Mouse (Mus musculus) layer of hippocampus, adult 8-10 months (tissue): ENCODE measurements at regions not wholly inside any gene's neighbourhood (a gene's known extent, or its start where the extent isn't known, plus 50 kb on each side); places are given as distances from the start of the nearest gene placed in this dataset.
A peak's percentile ranks its signal among the peaks of the same experiment; 100 is the strongest.
"Not testable (repeated sequence)": the region's sequence is repeated elsewhere in the genome, so short reads cannot be mapped to it uniquely, and the experiment has no call there.

ENCODE experiments used
- DNase-seq, 2 experiments: peaks; one replicate each; pipeline ENCODE4 v3.0.0; 2022; ENCODE audit warnings: low spot score in 2 of 2

DNA sequence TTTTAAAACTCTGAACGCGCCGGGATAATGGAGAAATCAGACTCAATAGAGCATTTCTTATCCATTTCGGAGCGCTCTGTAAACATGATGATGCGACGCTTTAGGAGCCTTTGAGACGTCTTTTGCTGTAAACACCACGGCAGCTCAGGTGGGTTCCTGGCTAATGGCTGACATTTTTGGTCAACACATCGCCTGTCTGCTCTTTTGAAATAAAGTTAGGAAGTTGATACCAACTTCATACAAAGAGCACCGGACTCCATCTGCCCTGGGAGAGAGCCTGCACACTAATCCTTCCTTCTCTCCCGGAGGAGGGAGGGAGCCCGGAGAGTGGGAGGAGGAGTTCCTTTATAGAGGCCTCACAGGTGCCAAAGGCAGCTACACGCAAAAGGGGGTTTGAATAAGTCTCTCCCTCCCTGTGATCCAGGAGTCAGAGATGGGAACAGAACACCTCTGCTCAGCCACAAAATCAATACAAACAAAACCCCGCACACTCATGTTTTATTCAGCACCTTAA, 63.8 kb upstream of the Srsf6 start:
- no peak for DNase-seq

- DNase-seq, result no peak
Measured at GRCm38 (mm10) chr2:162866613-162867314, 64.6 kb upstream of the Srsf6 start.

DNA sequence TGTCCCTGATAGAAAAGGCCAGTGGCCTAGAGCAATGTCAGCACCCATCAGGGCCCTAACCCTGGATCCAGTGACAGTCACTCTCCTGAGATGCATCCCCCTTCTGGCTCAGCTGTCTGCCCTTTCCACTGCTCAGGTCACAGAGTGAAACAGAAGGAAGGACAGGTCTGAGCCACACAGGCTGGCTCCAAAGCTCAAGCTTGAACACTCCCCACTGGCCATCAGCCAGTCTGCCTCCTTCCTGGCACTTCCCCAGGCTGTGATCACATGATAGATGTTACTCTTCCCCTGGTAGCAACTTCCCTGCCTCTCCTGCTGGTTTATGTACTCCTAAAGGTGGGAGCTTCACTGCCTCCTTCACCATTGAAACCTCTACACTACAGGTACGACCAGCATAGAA, 66.8 kb upstream of the Srsf6 start:
- DNase-seq, result no peak

DNA sequence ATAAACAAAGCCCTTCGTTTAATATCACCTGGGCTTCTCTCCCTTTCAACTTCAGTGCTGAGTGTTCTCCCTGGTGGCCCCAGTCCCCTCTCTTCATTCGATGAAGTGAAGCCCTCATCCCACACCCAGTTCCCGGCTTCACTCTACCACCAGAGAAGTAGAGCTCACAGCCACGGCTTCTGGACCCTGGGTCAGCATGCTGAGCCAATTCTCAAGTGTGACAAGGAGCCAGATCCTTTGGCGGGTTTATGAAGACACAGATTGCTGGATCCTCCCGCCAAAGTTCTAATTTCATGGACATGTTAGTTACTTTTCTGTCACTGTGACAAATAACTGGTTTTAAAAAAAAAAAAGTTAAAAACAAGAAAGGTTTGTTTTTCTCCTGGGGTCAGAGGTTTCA, 76.7 kb upstream of the Srsf6 start:
- no peak for DNase-seq

DNA sequence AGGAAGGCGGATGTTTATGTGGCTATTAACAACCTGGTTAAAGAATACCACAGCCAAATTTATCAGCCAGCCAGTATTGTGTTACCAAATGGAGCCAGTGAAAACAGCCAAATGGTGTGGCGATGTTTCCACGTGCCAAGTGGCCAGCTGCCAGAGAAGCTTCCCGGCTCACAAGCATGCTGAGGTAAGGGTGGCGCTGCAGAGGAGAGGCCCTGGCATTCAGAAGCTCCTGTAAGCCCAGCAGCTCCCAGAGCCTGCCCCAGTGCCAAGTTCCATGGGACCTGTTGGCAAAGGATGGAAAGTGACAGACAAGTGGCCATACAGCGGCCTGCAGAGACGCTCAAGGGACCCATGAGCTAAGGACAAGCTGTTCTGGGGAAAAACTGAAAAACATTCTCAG, 77.8 kb upstream of the Srsf6 start:
- DNase-seq, result peak; percentile 20 to 67

DNA sequence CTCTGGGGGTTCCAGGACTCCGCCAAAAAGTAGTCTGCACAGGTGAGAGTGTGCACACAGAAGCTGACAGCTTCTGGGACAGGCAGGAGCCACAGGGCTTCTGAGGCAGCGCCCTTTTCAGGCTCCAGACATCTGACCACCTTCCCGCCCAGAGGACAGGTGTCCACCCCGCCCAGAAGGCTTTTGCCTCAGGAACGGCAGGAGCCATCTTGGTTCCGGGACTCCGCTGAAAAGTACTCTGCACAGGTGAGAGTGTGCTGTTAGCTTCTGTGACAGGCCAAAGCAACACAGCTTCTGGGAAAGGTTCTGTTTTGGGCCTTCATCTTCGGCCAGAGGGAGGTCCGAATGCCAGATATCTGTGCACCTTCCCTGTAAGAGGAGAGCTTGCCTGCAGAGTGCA, 89.6 kb upstream of the Srsf6 start:
- not testable (repeated sequence) for DNase-seq

DNA sequence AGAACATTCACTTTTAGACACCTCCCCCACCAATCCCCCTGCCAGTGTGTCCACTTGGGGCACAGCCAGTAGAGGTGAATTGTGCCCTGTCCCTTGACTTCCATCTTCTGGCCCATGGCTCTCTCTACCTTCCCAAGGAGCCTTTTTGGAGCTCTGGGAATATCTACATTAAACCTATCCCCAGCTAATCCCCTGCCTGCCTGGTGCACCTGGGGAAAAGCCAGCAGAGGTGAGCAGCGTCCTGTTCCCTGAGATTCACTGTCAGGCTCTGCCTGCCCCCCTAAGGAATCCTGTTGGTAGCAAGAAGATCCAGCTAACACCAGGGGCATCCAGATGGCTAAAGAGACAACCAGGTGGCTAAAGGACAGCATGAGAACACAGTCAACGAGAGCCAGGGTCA, 93.6 kb upstream of the Srsf6 start:
- DNase-seq, result no peak

- no peak for DNase-seq
Measured at GRCm38 (mm10) chr2:162833741-162834140, 97.6 kb upstream of the Srsf6 start.

DNA sequence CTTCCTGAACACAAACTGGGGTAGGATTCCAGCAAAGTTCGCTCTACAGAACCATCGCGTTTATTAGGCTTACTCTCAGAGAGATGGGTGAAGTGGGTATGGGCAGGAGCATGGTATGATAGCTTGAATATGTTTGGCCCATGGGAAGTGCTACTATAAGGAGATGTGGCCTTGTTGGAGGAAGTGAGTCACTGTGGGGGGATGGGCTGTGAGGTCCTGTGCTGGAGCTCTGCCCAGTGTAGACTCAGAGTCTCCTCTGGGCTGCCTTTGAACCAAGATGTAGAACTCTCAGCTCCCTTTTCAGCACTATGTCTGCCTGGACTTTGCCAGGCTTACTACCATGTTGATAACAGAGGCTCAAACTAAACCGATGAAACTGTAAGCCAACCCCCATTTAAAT, 112.5 kb upstream of the Srsf6 start:
- no peak for DNase-seq

DNA sequence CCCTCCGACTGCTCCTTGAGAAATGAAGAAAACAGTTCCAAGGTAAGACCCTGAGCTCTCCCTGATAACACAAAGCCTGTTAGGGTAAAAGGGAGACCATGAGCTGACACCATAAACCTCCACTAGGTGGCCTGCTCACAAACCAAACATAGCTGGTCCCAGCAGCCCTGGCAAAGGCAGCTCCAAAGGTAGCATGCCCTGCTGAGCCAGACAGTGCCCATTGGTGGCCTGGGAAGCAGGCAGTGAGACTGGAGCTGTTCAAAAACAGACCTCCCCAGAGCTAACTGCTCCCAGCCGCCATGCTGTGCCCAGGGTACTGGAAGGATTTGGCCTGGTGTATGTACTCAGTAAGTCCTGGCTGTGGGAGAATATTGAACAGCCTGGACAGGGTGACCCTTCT, 117.1 kb upstream of the Srsf6 start:
- peak in 1 of 2 experiments; percentile 16 for DNase-seq

DNA sequence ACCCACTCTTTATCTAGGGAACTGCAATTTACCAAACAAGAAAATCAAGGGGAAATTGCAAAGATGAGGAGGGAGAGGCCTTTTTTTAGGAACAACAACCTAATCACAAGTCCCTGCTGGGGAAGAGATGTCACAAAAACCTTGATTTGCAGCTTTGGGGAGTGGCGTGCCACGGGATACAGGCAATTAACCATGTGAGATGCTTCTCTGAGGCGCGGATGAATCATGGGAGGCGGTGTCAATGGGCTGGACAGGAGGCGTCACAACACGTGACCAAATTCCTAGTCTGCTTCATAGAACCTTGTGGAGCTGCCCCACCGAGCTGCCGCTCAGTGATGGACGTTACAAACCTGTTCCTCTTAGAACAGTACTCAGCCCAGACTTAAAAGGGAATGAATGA, 123.6 kb upstream of the Srsf6 start:
- DNase-seq, result peak in 1 of 2 experiments; percentile 6

GRCm38 (mm10) chr2:162796528-162796927, 134.8 kb upstream of the Srsf6 start:
- no peak for DNase-seq

- no peak for DNase-seq
Measured at GRCm38 (mm10) chr2:162794285-162794684, 133.3 kb upstream of the Ptprt start.

- DNase-seq, result no peak
Measured at GRCm38 (mm10) chr2:162791374-162792098, 130.6 kb upstream of the Ptprt start.

GRCm38 (mm10) chr2:162784176-162784813, 123.3 kb upstream of the Ptprt start:
- DNase-seq, result no peak

DNA sequence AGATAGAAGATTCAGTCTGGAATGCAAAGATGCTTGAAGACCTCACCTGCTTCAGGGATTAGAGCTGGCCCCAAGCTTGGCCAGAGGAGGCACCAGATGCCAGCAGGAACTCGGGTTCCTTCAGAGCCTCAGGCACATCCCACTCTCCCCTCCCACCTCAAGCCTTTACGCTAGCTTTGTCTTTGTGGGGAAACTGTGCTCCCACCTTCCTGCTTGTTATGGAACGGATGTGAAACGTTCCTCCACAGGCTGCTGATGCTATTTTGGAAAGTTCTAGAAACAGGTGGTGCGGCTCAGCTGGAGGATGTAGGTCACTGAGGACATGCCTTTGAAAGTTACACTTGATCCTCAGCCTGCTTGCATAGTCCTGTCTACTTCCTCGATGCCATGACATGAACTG, 120.7 kb upstream of the Ptprt start:
- no peak for DNase-seq

DNA sequence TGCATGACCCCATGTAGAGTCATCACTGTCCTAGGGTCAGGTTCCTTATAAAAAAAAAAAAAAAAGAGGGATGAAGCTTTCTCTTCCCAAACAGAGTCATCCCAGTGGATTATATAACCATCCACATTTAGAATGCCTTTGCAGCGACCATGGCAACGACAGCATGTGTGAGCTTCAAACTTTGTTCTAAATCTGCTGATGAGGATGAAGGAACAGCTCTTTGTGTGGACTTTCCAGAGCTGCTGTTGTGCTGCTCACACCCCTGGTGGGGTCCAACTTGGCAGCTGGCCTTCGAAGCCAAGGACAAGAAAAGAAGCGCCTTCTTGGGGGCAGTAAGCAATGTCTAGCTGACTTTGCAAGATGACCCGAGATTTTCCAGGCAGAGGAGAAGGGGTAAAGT, 115.6 kb upstream of the Ptprt start:
- peak; percentile 26 to 27 for DNase-seq

- no peak for DNase-seq
Measured at GRCm38 (mm10) chr2:162772520-162772919, 111.6 kb upstream of the Ptprt start.

GRCm38 (mm10) chr2:162769711-162770428, 108.9 kb upstream of the Ptprt start:
- DNase-seq, result no peak

- no peak for DNase-seq
Measured at GRCm38 (mm10) chr2:162764059-162764458, 103.1 kb upstream of the Ptprt start.

DNA sequence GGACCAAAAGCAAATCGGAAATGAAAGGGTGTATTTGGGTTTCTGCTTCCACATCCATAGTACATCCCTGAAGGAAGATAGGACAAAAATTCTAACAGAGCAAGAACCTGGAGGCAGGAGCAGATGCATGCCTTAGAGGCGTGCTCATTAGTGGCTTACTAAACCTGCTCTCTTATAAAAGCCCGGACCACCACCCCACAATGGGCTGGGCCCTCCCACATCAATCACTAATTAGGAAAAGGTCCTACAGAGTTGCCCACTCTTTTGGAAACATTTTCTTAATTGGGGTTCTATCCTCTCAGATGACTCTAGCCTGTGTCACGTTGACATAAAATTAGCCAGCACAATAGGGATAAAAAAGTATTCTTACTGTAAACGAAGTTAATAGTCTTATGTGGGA, 79.6 kb upstream of the Ptprt start:
- no peak for DNase-seq

DNA sequence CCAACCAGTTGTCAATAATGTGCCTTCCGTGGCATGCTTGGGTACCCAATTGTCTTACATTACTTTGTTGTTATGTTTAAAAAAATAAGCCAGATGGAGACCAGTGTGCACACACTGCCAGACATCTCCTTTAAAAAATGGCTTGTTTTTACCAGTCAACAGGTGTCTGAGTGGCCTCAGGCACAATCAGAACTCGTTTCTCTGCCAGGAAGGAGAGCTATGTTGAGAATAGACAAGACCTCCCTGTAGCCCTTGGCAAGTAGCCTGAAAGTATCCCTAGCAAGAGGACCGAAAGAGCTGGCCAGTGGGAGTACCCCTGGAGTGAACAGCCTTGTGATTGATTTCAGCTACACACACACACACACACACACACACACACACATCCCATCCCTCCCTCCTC, 74.8 kb upstream of the Ptprt start:
- DNase-seq, result no peak
